Mouse (Mus musculus) midbrain, embryonic 13.5 days (tissue): ENCODE data around the gene Kcnc2. TPM values are rescaled to one million over a fixed set of nuclear protein-coding genes. Genes with fewer than 3 reads are reported as not detected.

Experiments used
- ATAC-seq: fragments of 200-750 bp; cut with Nextera tagmentation; 2 replicates; pipeline ENCODE4 v1.8.0; 2017; ENCODE audit warnings: mild to moderate bottlenecking, moderate TSS enrichment, moderate library complexity
- H3K27ac ChIP-seq: fragments of 300-500 bp; sonication (generic); 2 replicates; pipeline ENCODE4 v1.5.1; 2015; ENCODE audit warnings: inconsistent platforms, mild to moderate bottlenecking, moderate library complexity
- H3K27me3 ChIP-seq: fragments of 300-500 bp; sonication (generic); 2 replicates; pipeline ENCODE4 v1.6.1; 2015; ENCODE audit warnings: mild to moderate bottlenecking, inconsistent platforms
- H3K36me3 ChIP-seq: fragments of 300-500 bp; sonication (generic); 2 replicates; pipeline ENCODE4 v1.6.1; 2015; ENCODE audit warnings: mild to moderate bottlenecking, inconsistent platforms
- H3K4me1 ChIP-seq: fragments of 300-500 bp; sonication (generic); replicated peaks from 2 replicates; pipeline ENCODE4 v1.6.1; 2015; ENCODE audit warnings: inconsistent platforms
- H3K4me2 ChIP-seq: fragments of 300-500 bp; sonication (generic); replicated peaks from 2 replicates; pipeline ENCODE4 v1.6.1; 2015; ENCODE audit warnings: moderate library complexity, mild to moderate bottlenecking, inconsistent platforms
- H3K4me3 ChIP-seq: fragments of 300-500 bp; sonication (generic); replicated peaks from 2 replicates; pipeline ENCODE4 v1.5.1; 2015; ENCODE audit warnings: mild to moderate bottlenecking, inconsistent platforms
- H3K9ac ChIP-seq: fragments of 300-500 bp; sonication (generic); replicated peaks from 2 replicates; pipeline ENCODE4 v1.6.1; 2015; ENCODE audit warnings: mild to moderate bottlenecking, inconsistent platforms
- H3K9me3 ChIP-seq: fragments of 300-500 bp; sonication (generic); 2 replicates; pipeline ENCODE4 v1.6.1; 2016; ENCODE audit warnings: mild to moderate bottlenecking, inconsistent platforms
- WGBS: fragments of 180-500 bp; shearing (Covaris S2); methylation state at CpG from one replicate; pipeline ENCODE4 v1.1.7; 2015; 5-methylcytosine and 5-hydroxymethylcytosine counted together
- polyA plus RNA-seq: library from polyadenylated mRNA; unstranded; fragments of >200 nt; fragmentation: Nextera tagmentation; extraction: Ambion mirVana; gene quantifications from 2 replicates; pipeline ENCODE4 v1.2.1, GENCODE M21; 2015

The Kcnc2 gene
- polyA plus RNA-seq, 1 experiment from 2014 or later, result 3.3 TPM

GRCm38 (mm10) chr10:112277996-112278395, 7.1 kb downstream of the Kcnc2 start:
- WGBS, result 78% methylated on average over 3 of the region's 3 CpGs
- ATAC-seq, result peak; percentile 66; the same call in 1 of the 2 replicates
- Histone ChIP-seq H3K4me1 (no peaks in the 10 kb centered on the region), H3K9ac (no peak overlapping the region), H3K27ac (0 out of 2 replicates have a peak overlapping the region, but pooled peaks have one; percentile 30), H3K4me3 (no peak overlapping the region), H3K4me2 (no peak overlapping the region), H3K27me3 (0 out of 2 replicates have a peak, but pooled peaks cover 3% of the 10 kb centered on the region), H3K36me3 (no peaks in the 10 kb centered on the region), H3K9me3 (no peaks in the 10 kb centered on the region)

- H3K27me3 ChIP-seq, result no peaks in the 10 kb centered on the region
- 70% methylated on average over 11 of the region's 11 CpGs for WGBS
- no peak overlapping the region for H3K27ac ChIP-seq
- H3K9ac ChIP-seq, result no peak overlapping the region
- H3K36me3 ChIP-seq, result no peaks in the 10 kb centered on the region
- ATAC-seq, result no peak
- H3K4me3 ChIP-seq, result no peak overlapping the region
- no peaks in the 10 kb centered on the region for H3K9me3 ChIP-seq
- no peak overlapping the region for H3K4me2 ChIP-seq
- H3K4me1 ChIP-seq, result no peaks in the 10 kb centered on the region
Measured at GRCm38 (mm10) chr10:112315136-112315535, 44.2 kb downstream of the Kcnc2 start.

GRCm38 (mm10) chr10:112317783-112318182, 46.9 kb downstream of the Kcnc2 start:
- no peak overlapping the region for H3K27ac ChIP-seq
- no peak overlapping the region for H3K4me3 ChIP-seq
- H3K9me3 ChIP-seq, result no peaks in the 10 kb centered on the region
- WGBS, result 82% methylated on average over 1 of the region's 1 CpGs
- ATAC-seq, result no peak
- no peaks in the 10 kb centered on the region for H3K36me3 ChIP-seq
- H3K27me3 ChIP-seq, result no peaks in the 10 kb centered on the region
- no peak overlapping the region for H3K4me2 ChIP-seq
- no peak overlapping the region for H3K9ac ChIP-seq
- no peaks in the 10 kb centered on the region for H3K4me1 ChIP-seq

GRCm38 (mm10) chr10:112357669-112358362, 86.9 kb downstream of the Kcnc2 start:
- Histone ChIP-seq H3K27ac (no peak overlapping the region), H3K27me3 (no peaks in the 10 kb centered on the region), H3K4me1 (0 out of 2 replicates have a peak, but pooled peaks cover 3% of the 10 kb centered on the region), H3K36me3 (no peaks in the 10 kb centered on the region), H3K9me3 (no peaks in the 10 kb centered on the region), H3K4me3 (no peak overlapping the region), H3K4me2 (no peak overlapping the region), H3K9ac (no peak overlapping the region)
- peak; percentile 77; the same call in 1 of the 2 replicates for ATAC-seq
- WGBS, result 17% methylated on average over 3 of the region's 3 CpGs

- 46% methylated on average over 8 of the region's 8 CpGs for WGBS
- H3K27ac ChIP-seq, result no peak overlapping the region
- ATAC-seq, result peak; percentile 48; the same call in 1 of the 2 replicates
- no peaks in the 10 kb centered on the region for H3K9me3 ChIP-seq
- no peak overlapping the region for H3K4me2 ChIP-seq
- H3K4me3 ChIP-seq, result no peak overlapping the region
- H3K4me1 ChIP-seq, result 0 out of 2 replicates have a peak, but pooled peaks cover 3% of the 10 kb centered on the region
- H3K9ac ChIP-seq, result no peak overlapping the region
- H3K27me3 ChIP-seq, result no peaks in the 10 kb centered on the region
- H3K36me3 ChIP-seq, result no peaks in the 10 kb centered on the region
Measured at GRCm38 (mm10) chr10:112358363-112358704, 87.4 kb downstream of the Kcnc2 start.

GRCm38 (mm10) chr10:112360704-112361103, 89.8 kb downstream of the Kcnc2 start:
- H3K27ac ChIP-seq, result no peak overlapping the region
- 62% methylated on average over 5 of the region's 5 CpGs for WGBS

GRCm38 (mm10) chr10:112368369-112368768, 97.4 kb downstream of the Kcnc2 start:
- H3K4me2 ChIP-seq, result no peak overlapping the region
- no peaks in the 10 kb centered on the region for H3K4me1 ChIP-seq
- H3K27me3 ChIP-seq, result no peaks in the 10 kb centered on the region
- H3K4me3 ChIP-seq, result no peak overlapping the region
- no peak overlapping the region for H3K9ac ChIP-seq
- H3K36me3 ChIP-seq, result no peaks in the 10 kb centered on the region
- 88% methylated on average over 3 of the region's 3 CpGs for WGBS
- H3K27ac ChIP-seq, result no peak overlapping the region
- no peaks in the 10 kb centered on the region for H3K9me3 ChIP-seq
- ATAC-seq, result no peak

More at GRCm38 (mm10) chr10:112360704-112361103, 89.8 kb downstream of the Kcnc2 start:
- no peak overlapping the region for H3K4me3 ChIP-seq
- ATAC-seq, result no peak
- no peak overlapping the region for H3K4me2 ChIP-seq
- no peaks in the 10 kb centered on the region for H3K36me3 ChIP-seq
- no peaks in the 10 kb centered on the region for H3K27me3 ChIP-seq
- no peaks in the 10 kb centered on the region for H3K9me3 ChIP-seq
- H3K4me1 ChIP-seq, result 0 out of 2 replicates have a peak, but pooled peaks cover 3% of the 10 kb centered on the region
- no peak overlapping the region for H3K9ac ChIP-seq

- no peaks in the 10 kb centered on the region for H3K36me3 ChIP-seq
- H3K4me2 ChIP-seq, result no peak overlapping the region
- H3K27me3 ChIP-seq, result no peaks in the 10 kb centered on the region
- 88% methylated on average over 5 of the region's 5 CpGs for WGBS
- no peaks in the 10 kb centered on the region for H3K9me3 ChIP-seq
- no peaks in the 10 kb centered on the region for H3K4me1 ChIP-seq
- no peak overlapping the region for H3K4me3 ChIP-seq
- ATAC-seq, result no peak
- no peak overlapping the region for H3K9ac ChIP-seq
- H3K27ac ChIP-seq, result no peak overlapping the region
Measured at GRCm38 (mm10) chr10:112377163-112377562, 106.2 kb downstream of the Kcnc2 start.

GRCm38 (mm10) chr10:112378465-112378864, 107.5 kb downstream of the Kcnc2 start:
- H3K4me2 ChIP-seq, result no peak overlapping the region
- no peak overlapping the region for H3K9ac ChIP-seq
- no peak for ATAC-seq
- no peaks in the 10 kb centered on the region for H3K9me3 ChIP-seq
- WGBS, result 85% methylated on average over 6 of the region's 6 CpGs
- no peak overlapping the region for H3K27ac ChIP-seq
- no peak overlapping the region for H3K4me3 ChIP-seq
- H3K4me1 ChIP-seq, result no peaks in the 10 kb centered on the region
- H3K27me3 ChIP-seq, result no peaks in the 10 kb centered on the region
- H3K36me3 ChIP-seq, result no peaks in the 10 kb centered on the region

GRCm38 (mm10) chr10:112380590-112380989, 109.7 kb downstream of the Kcnc2 start:
- H3K27me3 ChIP-seq, result no peaks in the 10 kb centered on the region
- H3K36me3 ChIP-seq, result no peaks in the 10 kb centered on the region
- H3K9ac ChIP-seq, result no peak overlapping the region
- H3K9me3 ChIP-seq, result no peaks in the 10 kb centered on the region
- no peak overlapping the region for H3K4me2 ChIP-seq
- ATAC-seq, result no peak
- no peaks in the 10 kb centered on the region for H3K4me1 ChIP-seq
- WGBS, result 83% methylated on average over 6 of the region's 6 CpGs
- no peak overlapping the region for H3K27ac ChIP-seq
- H3K4me3 ChIP-seq, result no peak overlapping the region

GRCm38 (mm10) chr10:112394399-112394970, 123.6 kb downstream of the Kcnc2 start:
- Histone ChIP-seq H3K4me1 (peaks cover 8% of the 10 kb centered on the region), H3K36me3 (no peaks in the 10 kb centered on the region), H3K4me2 (no peak overlapping the region), H3K9me3 (no peaks in the 10 kb centered on the region), H3K9ac (no peak overlapping the region), H3K27ac (no peak overlapping the region), H3K4me3 (no peak overlapping the region), H3K27me3 (no peaks in the 10 kb centered on the region)
- 38% methylated on average over 8 of the region's 8 CpGs for WGBS
- ATAC-seq, result peak; percentile 93

GRCm38 (mm10) chr10:112397194-112397593, 126.3 kb downstream of the Kcnc2 start:
- Histone ChIP-seq H3K4me3 (no peak overlapping the region), H3K4me2 (no peak overlapping the region), H3K27ac (no peak overlapping the region), H3K36me3 (no peaks in the 10 kb centered on the region), H3K27me3 (no peaks in the 10 kb centered on the region), H3K9ac (no peak overlapping the region), H3K9me3 (no peaks in the 10 kb centered on the region), H3K4me1 (peaks cover 17% of the 10 kb centered on the region)
- 60% methylated on average over 2 of the region's 2 CpGs for WGBS
- no peak for ATAC-seq
